Mouse (Mus musculus) forebrain, embryonic 16.5 days (tissue): Measurements from ENCODE around the gene Spaca6. TPM values are rescaled to one million over a fixed set of nuclear protein-coding genes. Genes with fewer than 3 reads are reported as not detected.

Experiments used
- ATAC-seq: fragments of 200-750 bp; cut with Nextera tagmentation; 2 replicates; pipeline ENCODE4 v1.8.0; 2017; ENCODE audit warnings: mild to moderate bottlenecking, moderate library complexity
- H3K27ac ChIP-seq: fragments of 300-500 bp; sonication (generic); 2 replicates; pipeline ENCODE4 v1.5.1; 2014; ENCODE audit warnings: low read length, control low read depth
- H3K27me3 ChIP-seq: fragments of 300-500 bp; sonication (generic); replicated peaks from 2 replicates; pipeline ENCODE4 v1.6.1; 2014; ENCODE audit warnings: low read length; ENCODE audit not compliant: control insufficient read depth, insufficient read depth
- H3K36me3 ChIP-seq: fragments of 300-500 bp; sonication (generic); 2 replicates; pipeline ENCODE4 v1.6.1; 2014; ENCODE audit not compliant: control insufficient read depth, insufficient read depth
- H3K4me1 ChIP-seq: fragments of 300-500 bp; sonication (generic); replicated peaks from 2 replicates; pipeline ENCODE4 v1.6.1; 2014; ENCODE audit warnings: low read length; ENCODE audit not compliant: control insufficient read depth, insufficient read depth
- H3K4me2 ChIP-seq: fragments of 300-500 bp; sonication (generic); 2 replicates; pipeline ENCODE4 v1.6.1; 2014; ENCODE audit warnings: mild to moderate bottlenecking, low read length, control low read depth
- H3K4me3 ChIP-seq: fragments of 300-500 bp; sonication (generic); replicated peaks from 2 replicates; pipeline ENCODE4 v1.5.1; 2014; ENCODE audit warnings: mild to moderate bottlenecking, low read length, control low read depth
- H3K9ac ChIP-seq: fragments of 300-500 bp; sonication (generic); replicated peaks from 2 replicates; pipeline ENCODE4 v1.6.1; 2014; ENCODE audit warnings: low read depth, low read length, control low read depth
- H3K9me3 ChIP-seq: fragments of 300-500 bp; sonication (generic); 2 replicates; pipeline ENCODE4 v1.6.1; 2016; ENCODE audit warnings: low read length; ENCODE audit not compliant: control insufficient read depth
- WGBS: fragments of 180-500 bp; shearing (Covaris S2); extraction: QIAGEN DNeasy Blood & Tissue Kit; methylation state at CpG from one replicate; pipeline ENCODE4 v1.1.7; 2014; 5-methylcytosine and 5-hydroxymethylcytosine counted together
- polyA plus RNA-seq: library from polyadenylated mRNA; unstranded; fragments of >200 nt; fragmentation: Nextera tagmentation; extraction: Ambion mirVana; gene quantifications from 2 replicates; pipeline ENCODE4 v1.2.1, GENCODE M21; 2015

Spaca6 gene
- polyA plus RNA-seq, 1 experiment from 2014 or later = 30.7 TPM

DNA sequence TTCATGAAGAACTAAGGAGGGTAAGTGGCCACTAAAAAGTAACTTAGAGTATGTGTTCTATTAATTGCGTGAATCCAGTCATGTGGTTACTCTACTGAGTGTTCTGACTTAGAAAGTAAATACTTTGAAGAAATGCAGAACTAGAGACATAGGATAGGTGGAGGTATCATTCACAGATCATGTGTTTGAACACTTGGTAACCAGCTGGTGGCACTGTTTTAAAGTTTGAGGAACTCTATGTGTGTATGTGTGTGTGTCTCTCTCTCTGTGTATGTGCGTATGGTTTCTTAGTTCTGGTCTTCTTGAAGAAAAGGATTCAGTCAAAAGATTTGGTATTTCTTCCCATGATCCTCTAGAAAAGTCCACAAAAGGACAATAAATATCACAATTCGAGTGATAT is 33.2 kb downstream of the Spaca6 start:
- Histone ChIP-seq H3K9ac (no peak overlapping the region), H3K4me1 (no peaks in the 10 kb centered on the region), H3K4me2 (no peak overlapping the region), H3K36me3 (no peaks in the 10 kb centered on the region; the same call in 1 of the 2 replicates), H3K9me3 (no peaks in the 10 kb centered on the region), H3K4me3 (no peak overlapping the region), H3K27ac (no peak overlapping the region), H3K27me3 (no peaks in the 10 kb centered on the region)
- 90% methylated on average over 3 of the region's 3 CpGs for WGBS
- ATAC-seq = no peak

DNA sequence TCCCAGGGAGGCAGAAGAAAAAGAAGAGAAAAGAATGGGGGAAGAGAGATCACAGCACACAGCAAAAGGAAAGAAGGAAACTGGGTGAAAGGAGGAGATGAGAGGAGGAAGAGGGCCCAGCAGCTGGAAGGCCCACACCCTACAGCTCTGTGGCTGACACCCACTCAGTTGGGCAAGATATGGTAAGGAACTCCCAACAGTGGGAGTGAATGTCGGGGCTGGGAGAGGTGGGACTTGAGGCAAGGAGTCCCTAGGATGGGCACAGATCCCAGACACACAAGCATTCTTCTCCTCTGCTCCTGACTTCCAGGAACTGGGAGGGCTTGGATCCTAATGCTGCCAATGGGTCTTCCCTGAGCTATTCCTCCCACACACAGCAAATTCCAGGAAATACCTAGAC is 35.4 kb downstream of the Spaca6 start:
- no peaks in the 10 kb centered on the region for H3K9me3 ChIP-seq
- H3K27me3 ChIP-seq = no peaks in the 10 kb centered on the region
- H3K9ac ChIP-seq = no peak overlapping the region
- H3K4me2 ChIP-seq = no peak overlapping the region
- 67% methylated on average over 1 of the region's 1 CpGs for WGBS
- no peaks in the 10 kb centered on the region for H3K4me1 ChIP-seq
- no peak overlapping the region for H3K27ac ChIP-seq
- no peak for ATAC-seq
- no peak overlapping the region for H3K4me3 ChIP-seq
- no peaks in the 10 kb centered on the region; the same call in 1 of the 2 replicates for H3K36me3 ChIP-seq

DNA sequence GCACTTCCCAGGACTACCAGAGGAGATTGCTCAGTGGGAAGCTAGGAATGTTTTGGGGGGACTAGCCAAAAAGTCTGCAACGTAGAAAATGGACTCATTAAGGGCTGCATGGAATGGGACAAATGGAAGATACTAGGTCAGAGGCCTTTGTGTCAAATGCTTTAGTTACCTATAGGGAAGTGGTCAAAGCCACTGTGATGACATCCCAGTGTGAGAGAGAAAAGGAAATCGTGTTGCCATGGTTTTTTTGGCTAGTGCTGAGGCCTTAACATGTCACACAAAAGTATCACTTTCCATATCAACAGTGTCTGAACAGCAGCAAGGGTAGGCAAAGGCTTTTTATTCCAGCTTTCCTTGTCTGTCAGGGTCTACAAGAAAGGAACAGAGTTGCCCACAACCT is 38.2 kb downstream of the Spaca6 start:
- WGBS = 66% methylated on average over 2 of the region's 2 CpGs

DNA sequence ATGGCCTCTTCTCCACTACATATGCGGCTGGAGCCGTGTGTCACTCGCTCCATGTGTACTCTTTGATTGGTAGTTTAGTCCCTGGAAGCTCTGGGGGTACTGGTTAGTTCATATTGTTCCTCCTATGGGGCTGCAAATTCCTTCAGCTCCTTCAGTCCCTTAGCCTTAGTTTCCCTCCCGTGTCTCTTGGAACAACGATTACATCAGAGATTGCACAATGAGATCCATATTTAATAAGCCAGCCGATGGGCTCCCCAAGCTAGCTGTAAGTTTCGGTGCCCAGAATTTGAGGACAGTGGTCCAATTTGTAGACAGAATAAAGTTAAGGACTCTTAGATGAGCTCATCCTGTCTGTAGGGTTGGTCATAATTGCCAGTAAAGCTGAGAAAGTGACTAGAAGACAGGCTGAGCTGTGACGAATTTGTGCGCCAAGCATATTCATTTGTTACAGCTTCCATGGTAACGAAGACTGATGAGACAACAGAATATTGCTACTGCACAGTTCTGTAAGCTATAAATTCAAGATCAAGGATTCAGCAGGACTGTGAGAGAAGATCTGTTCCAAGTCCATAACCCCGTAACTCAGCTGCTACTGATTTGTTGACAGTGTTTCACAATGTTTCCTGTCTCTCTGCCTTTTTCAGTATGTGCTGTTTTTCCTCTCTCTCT is 40.0 kb downstream of the Spaca6 start:
- Histone ChIP-seq H3K27ac (no peak overlapping the region), H3K9ac (no peak overlapping the region), H3K9me3 (no peaks in the 10 kb centered on the region), H3K4me1 (no peaks in the 10 kb centered on the region), H3K4me2 (no peak overlapping the region), H3K36me3 (no peaks in the 10 kb centered on the region; the same call in 1 of the 2 replicates), H3K27me3 (no peaks in the 10 kb centered on the region), H3K4me3 (no peak overlapping the region)
- ATAC-seq = peak; percentile 33; the same call in 1 of the 2 replicates
- 87% methylated on average over 11 of the region's 11 CpGs for WGBS

More for the DNA sequence above, 38.2 kb downstream of the Spaca6 start:
- Histone ChIP-seq H3K4me2 (no peak overlapping the region), H3K36me3 (no peaks in the 10 kb centered on the region; the same call in 1 of the 2 replicates), H3K4me1 (no peaks in the 10 kb centered on the region), H3K27me3 (no peaks in the 10 kb centered on the region), H3K9ac (no peak overlapping the region), H3K27ac (no peak overlapping the region), H3K9me3 (no peaks in the 10 kb centered on the region), H3K4me3 (no peak overlapping the region)
- no peak for ATAC-seq

DNA sequence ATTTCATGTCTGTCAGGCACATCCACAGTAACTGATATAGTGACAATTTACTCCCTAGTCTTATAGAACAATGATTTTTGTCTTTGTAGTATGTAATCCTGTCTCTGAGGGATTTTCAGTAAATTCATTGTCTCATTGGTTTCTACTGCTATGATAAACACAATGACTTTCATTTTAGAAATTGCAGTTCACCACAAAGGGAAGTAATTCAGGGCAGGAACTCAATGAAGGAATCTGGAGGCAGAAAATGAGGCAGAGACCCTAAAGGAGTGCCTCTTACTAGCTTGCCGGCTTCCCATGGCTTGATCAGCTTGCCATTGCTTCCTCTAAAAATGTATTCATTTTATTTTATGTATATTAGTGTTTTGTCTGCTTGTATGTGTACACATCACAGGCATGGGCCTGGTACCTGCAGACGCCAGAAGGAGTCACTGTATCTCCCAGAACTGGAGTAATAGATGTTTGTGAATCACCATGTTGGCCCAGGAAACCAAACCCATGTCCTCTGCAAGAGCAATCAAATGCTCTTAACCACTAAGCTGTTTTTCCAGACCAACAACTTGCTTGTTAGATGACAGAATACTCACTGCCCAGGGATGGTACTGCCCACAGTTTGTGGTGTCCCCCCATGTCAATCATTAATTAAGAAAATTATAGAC is 44.1 kb downstream of the Spaca6 start:
- 86% methylated on average over 2 of the region's 2 CpGs for WGBS
- ATAC-seq = no peak
- H3K9ac ChIP-seq = no peak overlapping the region
- H3K4me3 ChIP-seq = no peak overlapping the region
- no peak overlapping the region for H3K27ac ChIP-seq
- H3K27me3 ChIP-seq = no peaks in the 10 kb centered on the region
- no peaks in the 10 kb centered on the region for H3K36me3 ChIP-seq
- H3K4me1 ChIP-seq = no peaks in the 10 kb centered on the region
- H3K4me2 ChIP-seq = no peak overlapping the region
- peaks cover 3% of the 10 kb centered on the region; the same call in 1 of the 2 replicates for H3K9me3 ChIP-seq

DNA sequence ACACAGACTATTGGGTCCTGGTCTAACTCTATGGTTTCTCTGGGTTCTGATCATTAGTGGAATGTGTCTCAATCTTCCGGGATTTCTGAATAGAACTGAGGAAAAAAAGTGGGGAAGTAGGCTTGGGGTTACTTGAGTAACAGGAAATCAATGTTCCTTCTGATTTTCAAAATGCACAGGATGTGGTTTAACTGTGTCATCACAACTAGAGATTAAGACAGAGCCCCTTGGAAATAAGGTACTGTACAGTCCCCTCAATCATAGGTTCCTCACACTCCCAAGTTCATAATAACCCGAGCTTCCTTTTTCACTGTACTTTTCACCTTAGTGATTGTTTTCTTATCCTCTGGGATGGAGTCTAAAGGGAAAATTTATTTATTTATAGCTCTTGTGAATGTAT is 44.7 kb downstream of the Spaca6 start:
- H3K36me3 ChIP-seq = no peaks in the 10 kb centered on the region
- WGBS = 90% methylated on average over 2 of the region's 2 CpGs
- no peak overlapping the region for H3K4me2 ChIP-seq
- no peak overlapping the region for H3K4me3 ChIP-seq
- H3K4me1 ChIP-seq = no peaks in the 10 kb centered on the region
- ATAC-seq = no peak
- no peak overlapping the region for H3K27ac ChIP-seq
- H3K9me3 ChIP-seq = peaks cover 3% of the 10 kb centered on the region; the same call in 1 of the 2 replicates
- no peaks in the 10 kb centered on the region for H3K27me3 ChIP-seq
- no peak overlapping the region for H3K9ac ChIP-seq

DNA sequence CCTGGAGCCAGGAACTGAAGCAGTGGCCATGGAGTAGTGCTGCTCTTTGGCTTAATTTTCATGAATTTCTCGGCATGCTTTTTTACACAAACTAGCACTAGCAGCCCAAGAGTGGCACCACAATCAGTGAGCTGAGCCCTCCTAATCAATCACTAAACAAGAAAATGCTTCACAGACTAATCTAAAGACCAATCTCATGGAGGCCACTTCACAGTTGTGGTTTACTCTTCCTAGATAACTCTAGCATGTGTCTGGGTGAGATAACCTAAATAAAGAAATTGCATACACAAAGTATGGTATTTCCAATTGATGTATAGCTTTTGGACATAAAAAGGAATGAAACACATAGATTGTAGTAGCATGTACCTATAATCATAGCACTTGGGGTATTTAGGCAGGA is 52.4 kb downstream of the Spaca6 start:
- H3K9me3 ChIP-seq = no peaks in the 10 kb centered on the region
- no peak overlapping the region for H3K27ac ChIP-seq
- H3K4me1 ChIP-seq = no peaks in the 10 kb centered on the region
- no peaks in the 10 kb centered on the region for H3K36me3 ChIP-seq
- no peak overlapping the region for H3K4me2 ChIP-seq
- H3K9ac ChIP-seq = no peak overlapping the region
- no peak overlapping the region for H3K4me3 ChIP-seq
- WGBS = 89% methylated on average over 1 of the region's 1 CpGs
- no peak for ATAC-seq
- H3K27me3 ChIP-seq = no peaks in the 10 kb centered on the region

DNA sequence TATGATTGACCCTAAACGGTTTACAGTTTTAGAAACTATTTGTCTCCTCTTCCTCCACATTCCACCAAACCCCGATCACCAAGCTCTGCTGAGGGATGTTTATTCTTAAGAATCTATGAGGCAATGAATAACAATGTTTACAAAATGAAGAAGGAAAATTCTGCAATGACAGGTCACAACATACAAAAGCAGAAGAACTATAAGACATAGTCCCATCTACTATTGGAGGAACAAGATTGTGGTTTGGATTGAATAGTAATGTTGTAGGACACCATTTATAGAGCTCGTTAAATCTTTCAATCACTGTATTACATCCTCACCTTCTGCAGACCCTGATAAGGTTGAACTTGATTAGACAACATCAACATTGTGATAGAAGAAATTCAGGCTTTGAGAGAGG is 55.7 kb downstream of the Spaca6 start:
- Histone ChIP-seq H3K9me3 (no peaks in the 10 kb centered on the region), H3K27ac (no peak overlapping the region), H3K4me1 (no peaks in the 10 kb centered on the region), H3K27me3 (no peaks in the 10 kb centered on the region), H3K36me3 (no peaks in the 10 kb centered on the region), H3K4me3 (no peak overlapping the region), H3K9ac (no peak overlapping the region), H3K4me2 (no peak overlapping the region)
- 83% methylated on average over 3 of the region's 3 CpGs for WGBS
- ATAC-seq = no peak

DNA sequence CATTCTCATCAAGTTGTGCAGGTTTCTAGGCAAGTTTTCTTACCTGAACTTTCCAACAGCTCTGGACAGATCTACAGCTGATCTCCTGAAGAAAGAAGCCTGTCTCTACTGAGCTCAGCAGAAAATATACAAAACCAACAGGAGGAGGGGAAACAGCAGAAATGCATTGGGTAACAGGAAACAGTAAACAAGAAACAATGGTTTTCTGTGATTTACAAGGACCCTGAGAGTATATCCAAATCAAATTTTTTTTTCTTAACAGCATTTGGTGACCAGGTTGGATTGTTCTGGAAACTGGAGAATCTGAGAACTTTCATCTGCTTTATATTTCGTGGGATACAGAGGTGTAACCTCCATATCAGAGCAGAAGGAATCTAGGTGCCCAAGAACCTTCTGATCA is 56.9 kb downstream of the Spaca6 start, which contains the start of gene Fpr1:
Gene Fpr1 (minus strand): TSS at position 101 of the 400 bp plus-strand sequence.
- no peaks in the 10 kb centered on the region for H3K4me1 ChIP-seq
- H3K4me2 ChIP-seq = no peak within 1 kb of the TSS
- no peak within 1 kb of the TSS for H3K27ac ChIP-seq
- H3K4me3 ChIP-seq = no peak within 1 kb of the TSS
- no peak for ATAC-seq
- H3K27me3 ChIP-seq = no peaks in the 10 kb centered on the region
- 59% methylated on average over 1 of the region's 1 CpGs for WGBS
- no peaks in the 10 kb centered on the region for H3K9me3 ChIP-seq
- H3K9ac ChIP-seq = no peak within 1 kb of the TSS
- no peaks in the 10 kb centered on the region for H3K36me3 ChIP-seq
